ENCODE assay signal across 9 mouse cellular contexts in genomic region chr8:109075006-109075405, GRCm38 (mm10).
A peak's percentile ranks its signal among the peaks of the same experiment; 100 is the strongest.
DNase-seq lines count a peak whose midpoint lies in the region; ATAC-seq lines count a peak whose summit lies in the region.
"Had no signal": no experiment of that assay in that cellular context is flagged by ENCODE, and none has a peak within 500 bp of the region (broad histone marks: within the 10 kb centered on the region; RNA-seq: fewer than 3 reads in every experiment).

No protein-coding gene starts in this region.

- H3K27ac ChIP-seq in heart, embryonic 16.5 days (ENCODE audit: low read length), result no peak overlapping the region
- H3K27ac ChIP-seq in forebrain, embryonic 11.5 days (ENCODE audit: low read depth, low read length), result no peak overlapping the region
- H3K27ac ChIP-seq in limb, embryonic 15.5 days, result no peak overlapping the region
- H3K27ac ChIP-seq in neural tube, embryonic 15.5 days (replicated peaks), result no peak overlapping the region

- WGBS in heart, embryonic 16.5 days, result 10% methylated on average over 12 of the region's 12 CpGs
- 20% methylated on average over 12 of the region's 12 CpGs for WGBS in forebrain, embryonic 11.5 days
- 22% methylated on average over 12 of the region's 12 CpGs for WGBS in limb, embryonic 15.5 days
- WGBS in neural tube, embryonic 15.5 days, result 18% methylated on average over 12 of the region's 12 CpGs

- no peaks in the 10 kb centered on the region for H3K4me1 ChIP-seq in heart, embryonic 16.5 days (ENCODE audit: control insufficient read depth, insufficient read depth, low read length)
- H3K4me1 ChIP-seq in forebrain, embryonic 11.5 days (replicated peaks; ENCODE audit: control insufficient read depth, insufficient read depth, low read length), result no peaks in the 10 kb centered on the region
- H3K4me1 ChIP-seq in limb, embryonic 15.5 days, result 0 out of 2 replicates have a peak, but pooled peaks cover 4% of the 10 kb centered on the region
- no peaks in the 10 kb centered on the region for H3K4me1 ChIP-seq in neural tube, embryonic 15.5 days

- peak overlapping the region; percentile 56 for H3K4me2 ChIP-seq in heart, embryonic 16.5 days (ENCODE audit: low read depth, low read length)
- H3K4me2 ChIP-seq in forebrain, embryonic 11.5 days (ENCODE audit: low read depth, low read length, severe bottlenecking), result peak overlapping the region; percentile 55
- H3K4me2 ChIP-seq in limb, embryonic 15.5 days, result peak overlapping the region; percentile 32
- H3K4me2 ChIP-seq in neural tube, embryonic 15.5 days, result peak overlapping the region; percentile 41

- H3K4me3 ChIP-seq in heart, embryonic 16.5 days (ENCODE audit: low read length), result peak overlapping the region; percentile 18
- H3K4me3 ChIP-seq in forebrain, embryonic 11.5 days (ENCODE audit: low read depth, low read length), result peak overlapping the region; percentile 28
- peak overlapping the region; percentile 25 for H3K4me3 ChIP-seq in limb, embryonic 15.5 days
- no peak overlapping the region; the same call in 1 of the 2 replicates for H3K4me3 ChIP-seq in neural tube, embryonic 15.5 days (replicated peaks)

- no peak for ATAC-seq in heart, embryonic 16.5 days (replicated peaks; ENCODE audit: extremely low read depth, insufficient read depth, low FRiP score)
- no peak for ATAC-seq in forebrain, embryonic 11.5 days (replicated peaks; ENCODE audit: low FRiP score)
- no peak for ATAC-seq in limb, embryonic 15.5 days (ENCODE audit: insufficient number of reproducible peaks, low FRiP score, low TSS enrichment, low read depth)
- ATAC-seq in neural tube, embryonic 15.5 days (ENCODE audit: low FRiP score), result no peak
- no peak for ATAC-seq in megakaryocyte-erythroid progenitor cell, adult 5-6 weeks (replicated peaks; ENCODE audit: low FRiP score, low TSS enrichment, poor library complexity, severe bottlenecking)
- ATAC-seq in erythroblast, adult 5-6 weeks (replicated peaks; ENCODE audit: low FRiP score, poor library complexity, severe bottlenecking), result no peak

- no peaks in the 10 kb centered on the region for H3K27me3 ChIP-seq in heart, embryonic 16.5 days (ENCODE audit: control insufficient read depth, insufficient read depth, low read length)
- no peaks in the 10 kb centered on the region for H3K27me3 ChIP-seq in forebrain, embryonic 11.5 days (ENCODE audit: control insufficient read depth, insufficient read depth, low read length)
- no peaks in the 10 kb centered on the region for H3K27me3 ChIP-seq in limb, embryonic 15.5 days
- no peaks in the 10 kb centered on the region for H3K27me3 ChIP-seq in neural tube, embryonic 15.5 days (replicated peaks)

- no peaks in the 10 kb centered on the region for H3K36me3 ChIP-seq in heart, embryonic 16.5 days (ENCODE audit: control insufficient read depth, insufficient read depth)
- no peaks in the 10 kb centered on the region for H3K36me3 ChIP-seq in forebrain, embryonic 11.5 days (ENCODE audit: control insufficient read depth, insufficient read depth, low read length)
- H3K36me3 ChIP-seq in limb, embryonic 15.5 days, result no peaks in the 10 kb centered on the region
- no peaks in the 10 kb centered on the region for H3K36me3 ChIP-seq in neural tube, embryonic 15.5 days
- H3K36me3 ChIP-seq: G1E had no signal

- no peak overlapping the region for H3K9ac ChIP-seq in heart, embryonic 16.5 days (ENCODE audit: low read length)
- 0 out of 2 replicates have a peak overlapping the region, but pooled peaks have one; percentile 10 for H3K9ac ChIP-seq in forebrain, embryonic 11.5 days (ENCODE audit: low read length)
- H3K9ac ChIP-seq in limb, embryonic 15.5 days, result no peak overlapping the region
- no peak overlapping the region for H3K9ac ChIP-seq in neural tube, embryonic 15.5 days (replicated peaks)

- DNase-seq in heart, adult 9 months (ENCODE audit: low spot score in 2 of 2), result no peak
- peak; percentile 68 for DNase-seq in forebrain, embryonic 11.5 days (ENCODE audit: low spot score)
- no peak for DNase-seq in urinary bladder, postnatal 10 days (ENCODE audit: low spot score)

- H3K9me3 ChIP-seq in heart, embryonic 16.5 days (replicated peaks; ENCODE audit: control insufficient read depth, low read length), result no peaks in the 10 kb centered on the region
- H3K9me3 ChIP-seq in forebrain, embryonic 11.5 days (ENCODE audit: control insufficient read depth, low read length), result no peaks in the 10 kb centered on the region; the same call in 1 of the 2 replicates
- no peaks in the 10 kb centered on the region for H3K9me3 ChIP-seq in limb, embryonic 15.5 days
- 0 out of 2 replicates have a peak, but pooled peaks cover 3% of the 10 kb centered on the region for H3K9me3 ChIP-seq in neural tube, embryonic 15.5 days (replicated peaks)
